Mouse (Mus musculus) 416B (cell line): ENCODE measurements around the gene Sgsm3.

Experiments
- DNase-seq: peaks from one replicate; pipeline ENCODE4 v3.0.0; 2011; ENCODE audit warnings: low read depth

The Sgsm3 gene

DNA sequence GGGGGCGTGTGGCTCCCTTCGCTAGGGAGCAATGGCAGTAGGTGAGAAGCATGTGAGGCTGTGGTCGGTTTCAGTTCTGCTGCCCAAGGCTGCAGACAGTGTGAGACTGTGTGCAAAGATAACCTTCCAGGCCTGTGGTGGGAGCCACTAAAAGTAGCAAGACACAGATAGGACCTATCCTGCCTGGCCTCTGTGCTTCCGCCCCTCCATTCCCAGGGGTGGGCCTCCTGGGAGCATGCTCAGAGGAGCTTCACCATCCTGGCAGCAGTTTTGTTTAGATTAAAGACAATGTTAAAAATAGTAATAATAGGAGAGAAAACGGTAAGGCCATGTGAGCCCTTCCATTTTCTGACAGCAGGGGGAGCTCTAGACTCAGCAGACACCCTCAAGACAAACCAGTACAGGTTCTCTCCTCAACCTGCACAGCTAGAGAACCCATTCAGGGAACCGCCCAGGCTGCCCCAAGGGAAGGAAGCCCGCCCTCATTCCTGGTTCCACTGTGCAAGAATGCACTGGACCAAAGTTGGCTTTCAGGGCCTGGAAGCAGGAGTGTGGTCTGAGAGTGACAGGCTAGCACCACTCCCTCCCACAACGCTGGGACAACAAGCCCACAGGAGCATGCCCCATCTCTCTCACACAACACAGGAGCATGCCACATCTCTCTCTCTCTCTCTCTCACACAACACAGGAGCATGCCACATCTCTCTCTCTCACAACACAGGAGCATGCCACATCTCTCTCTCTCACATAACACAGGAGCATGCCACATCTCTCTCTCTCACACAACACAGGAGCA, 50.0 kb downstream of the Sgsm3 start:
- peak; percentile 85 for DNase-seq

- no peak for DNase-seq
Observed at GRCm38 (mm10) chr15:81030891-81031425, 53.4 kb downstream of the Sgsm3 start.

DNA sequence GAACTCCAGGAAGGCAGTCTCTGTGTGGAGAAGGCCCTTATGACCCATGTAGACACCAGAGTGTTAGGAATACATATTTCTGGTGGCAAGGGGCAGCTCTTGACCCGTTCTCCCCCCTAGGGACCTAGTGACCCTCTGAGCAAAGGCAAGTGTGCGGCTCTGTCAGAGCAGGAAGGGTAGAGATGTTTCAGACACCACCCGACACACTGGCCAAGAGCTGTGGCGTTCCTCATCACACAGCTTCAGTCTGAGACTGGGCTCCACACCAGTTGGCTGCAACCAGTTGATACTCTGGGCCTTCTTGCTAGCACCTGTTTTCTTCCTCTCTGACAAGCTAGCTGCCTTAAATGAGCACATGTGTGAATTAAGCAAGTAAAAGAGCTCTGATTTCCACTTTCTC, 54.0 kb downstream of the Sgsm3 start:
- DNase-seq = no peak

DNA sequence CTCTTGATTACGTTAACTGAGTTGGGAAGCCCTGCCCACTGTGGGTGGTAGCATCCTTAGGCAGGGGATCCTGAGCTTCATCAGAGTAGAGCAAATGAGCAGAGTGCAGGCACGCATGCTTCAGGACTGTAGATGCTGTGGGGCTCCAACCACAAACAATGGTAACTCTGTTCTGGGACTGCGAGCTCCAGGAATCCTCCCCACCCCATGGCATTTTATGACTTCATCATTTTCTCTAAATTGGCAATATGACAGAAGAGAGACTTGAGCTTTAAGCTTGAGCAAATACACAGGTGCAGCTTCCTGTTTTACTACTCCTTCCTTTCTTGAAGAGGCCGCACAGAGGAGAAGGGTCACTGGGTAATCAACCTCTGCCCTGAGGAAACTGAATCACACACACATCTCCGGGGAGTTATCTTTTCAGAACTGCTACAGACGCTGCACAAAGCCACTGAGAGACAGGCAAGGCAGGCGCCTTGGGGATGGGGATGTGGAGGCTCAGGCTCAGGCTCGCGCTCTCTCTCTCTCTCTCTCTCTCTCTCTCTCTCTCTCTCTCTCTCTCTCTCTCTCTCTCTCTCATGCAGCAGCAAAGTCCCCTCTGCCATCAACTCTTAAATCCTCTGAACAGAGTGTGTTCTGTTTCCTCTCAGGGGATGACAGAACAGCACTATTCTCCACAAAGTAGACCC, 55.5 kb downstream of the Sgsm3 start:
- peak; percentile 83 for DNase-seq

DNA sequence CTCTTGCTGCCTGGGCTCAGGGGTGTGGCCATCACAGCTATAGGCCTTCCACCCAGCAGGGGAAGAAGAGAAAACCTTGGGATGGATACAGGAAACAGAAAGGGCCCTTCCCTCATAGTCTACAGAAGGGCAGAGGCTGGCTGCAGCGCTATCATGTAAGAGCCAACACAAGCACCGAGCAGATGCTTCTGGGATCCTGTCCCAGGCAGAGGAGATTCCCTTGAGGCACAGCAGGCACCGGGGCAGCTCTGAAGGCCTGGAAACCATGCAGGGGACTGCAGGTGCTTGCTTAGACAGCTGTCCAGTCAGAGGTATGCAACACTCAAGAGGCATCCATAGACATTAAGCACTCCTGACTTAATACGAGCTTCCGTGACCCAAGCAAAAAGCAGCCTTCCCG, 56.6 kb downstream of the Sgsm3 start:
- DNase-seq = no peak

- no peak for DNase-seq
Observed at GRCm38 (mm10) chr15:81035417-81036162, 58.0 kb downstream of the Sgsm3 start.

DNA sequence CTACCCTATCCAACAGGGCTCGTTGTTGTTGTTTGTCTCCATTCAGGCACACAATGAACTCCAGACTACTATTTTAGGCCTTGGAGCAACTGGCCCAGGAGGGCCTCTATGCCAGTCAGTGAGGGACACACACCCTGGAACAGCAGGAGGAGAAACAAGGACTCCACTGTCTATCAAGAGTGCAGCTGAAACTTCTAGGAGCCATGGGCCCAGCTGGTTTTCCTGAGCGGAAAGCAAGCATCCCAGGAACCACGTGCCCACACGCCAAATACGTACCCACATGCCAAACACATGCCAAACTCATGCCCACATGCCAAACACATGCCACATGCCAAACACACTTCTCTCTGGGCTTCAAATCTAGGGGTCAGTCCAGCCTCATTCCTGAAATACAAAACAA, 60.9 kb downstream of the Sgsm3 start:
- DNase-seq = no peak

DNA sequence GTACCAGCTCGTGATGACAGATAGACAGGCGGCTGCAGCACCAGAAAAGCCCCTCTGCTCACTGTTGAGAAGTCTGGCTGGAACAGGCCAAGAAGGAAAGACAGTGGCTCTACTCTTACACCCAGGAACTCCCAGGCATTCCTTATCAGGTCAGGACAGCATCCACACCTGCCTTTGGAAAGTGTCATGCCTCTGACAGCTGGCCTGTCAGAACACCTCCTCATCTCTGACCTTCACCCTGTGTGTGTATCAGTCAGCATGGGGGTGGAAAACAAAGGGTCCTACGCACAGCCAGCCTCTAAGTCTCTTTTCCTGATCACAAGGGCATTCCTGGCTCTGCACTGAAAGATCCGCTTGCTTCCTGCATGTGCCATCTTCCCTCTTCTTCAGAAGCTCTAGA, 64.2 kb downstream of the Sgsm3 start:
- DNase-seq = no peak

GRCm38 (mm10) chr15:81042276-81042931, 64.8 kb downstream of the Sgsm3 start:
- peak; percentile 56 for DNase-seq

DNA sequence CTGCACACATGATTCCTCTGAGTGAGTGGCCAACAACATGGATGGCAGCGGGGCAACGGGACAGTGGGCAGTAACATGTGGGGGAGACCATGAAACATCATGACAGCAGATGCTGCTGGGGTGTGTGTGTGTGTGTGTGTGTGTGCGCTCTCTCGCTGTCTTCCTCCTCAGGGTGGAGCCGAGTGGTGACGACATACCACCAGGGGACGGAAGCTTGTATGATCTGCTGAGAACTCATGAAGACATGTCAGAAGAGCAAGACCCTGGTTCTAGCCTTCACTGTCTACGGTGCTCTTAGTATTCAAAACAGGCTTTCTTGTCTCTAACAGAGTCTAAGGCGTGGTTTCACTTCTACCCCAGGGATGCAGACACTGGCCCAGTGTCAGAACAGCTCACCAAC, 66.9 kb downstream of the Sgsm3 start:
- DNase-seq = peak; percentile 89

GRCm38 (mm10) chr15:81045336-81045735, 67.8 kb downstream of the Sgsm3 start:
- DNase-seq = peak; percentile 94

DNA sequence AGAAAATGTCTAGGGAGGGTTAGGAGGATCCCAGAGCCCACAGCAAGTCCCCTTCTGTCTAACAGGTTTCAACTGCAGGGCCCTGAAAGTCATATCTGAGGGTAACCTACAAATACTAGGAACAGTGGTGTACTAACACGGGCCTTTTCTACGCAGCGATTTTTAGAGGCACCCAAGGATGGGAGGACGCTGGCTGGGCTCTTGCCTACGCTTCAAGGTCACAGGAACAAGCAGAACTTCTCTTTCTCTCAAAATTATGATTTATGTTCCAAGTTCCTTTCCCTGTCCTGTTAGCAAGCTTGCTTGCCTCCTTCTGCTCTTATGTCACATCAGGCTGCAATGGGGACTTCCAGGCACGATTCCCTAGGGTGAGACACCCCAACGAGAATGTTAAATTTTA, 68.5 kb downstream of the Sgsm3 start:
- no peak for DNase-seq

- peak; percentile 93 for DNase-seq
Observed at GRCm38 (mm10) chr15:81047497-81047896, 69.9 kb downstream of the Sgsm3 start.

DNA sequence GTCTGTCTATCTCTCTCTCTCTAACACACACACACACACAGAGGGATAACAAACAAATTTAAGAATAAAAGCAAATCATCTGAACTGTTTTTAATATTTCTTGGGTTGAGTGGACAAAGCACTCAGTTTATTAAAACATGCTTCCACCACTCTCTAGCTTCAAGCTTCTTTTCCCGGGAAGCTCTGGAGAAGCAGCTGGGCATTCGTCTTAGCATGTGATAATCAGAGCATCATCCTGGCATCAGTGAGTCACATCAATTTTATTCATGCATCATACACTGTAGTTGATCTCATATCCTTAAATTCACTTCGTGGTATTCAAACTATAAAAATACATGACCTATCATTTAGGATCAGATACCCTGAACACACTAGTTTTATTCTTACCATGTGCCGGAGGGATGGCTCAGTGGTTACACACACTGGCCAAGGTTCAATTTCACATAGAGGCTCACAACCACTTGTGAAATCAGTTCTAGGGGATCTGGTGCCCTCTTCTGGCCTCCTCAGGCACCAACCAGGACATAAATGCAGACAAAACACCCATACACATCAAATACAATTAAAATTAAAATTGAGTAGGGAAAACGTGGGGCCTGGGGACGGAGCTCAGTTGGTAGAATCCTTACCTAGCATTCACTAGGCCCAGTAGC, 72.0 kb downstream of the Sgsm3 start:
- peak; percentile 81 for DNase-seq

- DNase-seq = no peak
Observed at GRCm38 (mm10) chr15:81050488-81050887, 72.9 kb downstream of the Sgsm3 start.

DNA sequence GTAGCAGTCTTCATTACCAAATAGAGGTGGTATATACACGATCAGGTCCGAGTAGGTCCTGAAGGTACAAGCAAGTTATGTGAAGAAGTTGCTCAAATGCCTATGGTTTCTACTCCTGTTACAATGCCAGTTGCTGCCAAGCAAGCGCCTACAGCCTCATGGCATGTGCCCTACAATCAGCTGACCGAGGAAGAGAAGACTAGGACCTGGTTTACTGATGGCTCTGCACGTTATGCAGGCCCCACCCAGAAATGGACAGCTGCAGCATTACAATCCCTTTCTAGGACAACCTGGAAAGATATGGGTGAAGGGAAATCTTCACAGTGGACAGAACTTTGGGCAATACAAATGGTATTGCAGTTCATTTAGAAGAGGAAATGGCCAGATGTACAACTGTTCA, 74.9 kb downstream of the Sgsm3 start:
- no peak for DNase-seq

- no peak for DNase-seq
Observed at GRCm38 (mm10) chr15:81055488-81055887, 77.9 kb downstream of the Sgsm3 start.

GRCm38 (mm10) chr15:81057736-81058135, 80.2 kb downstream of the Sgsm3 start:
- DNase-seq = no peak

- DNase-seq = peak; percentile 41
Observed at GRCm38 (mm10) chr15:81060975-81061374, 83.4 kb downstream of the Sgsm3 start.
